ENCODE assay signal across 18 mouse cellular contexts in genomic region chr1:155064649-155065048, GRCm38 (mm10). TPM values are rescaled to one million over a fixed set of nuclear protein-coding genes. Genes with fewer than 3 reads are reported as not detected.
DNase-seq lines count a peak whose midpoint lies in the region; ATAC-seq and TF ChIP-seq lines count a peak whose summit lies in the region.
"Had no signal": no experiment of that assay in that cellular context is flagged by ENCODE, and none has a peak within 500 bp of the region (broad histone marks: within the 10 kb centered on the region; RNA-seq: fewer than 3 reads in every experiment).

No protein-coding gene starts in this region.

- H3K27ac ChIP-seq in heart, postnatal 0 days (ENCODE audit: low read depth), result 0 out of 2 replicates have a peak overlapping the region, but pooled peaks have one; percentile 1
- H3K27ac ChIP-seq in midbrain, embryonic 10.5 days (replicated peaks), result peak overlapping the region; percentile 52; the same call in 1 of the 2 replicates
- H3K27ac ChIP-seq in midbrain, postnatal 0 days (ENCODE audit: low read depth, low read length), result no peak overlapping the region
- no peak overlapping the region for H3K27ac ChIP-seq in liver, embryonic 12.5 days
- H3K27ac ChIP-seq in small intestine, adult 2 months (ENCODE audit: insufficient read depth, low read depth, low read length), result peak overlapping the region; percentile 92
- H3K27ac ChIP-seq: embryonic facial prominence, embryonic 15.5 days; hindbrain, embryonic 12.5 days; midbrain, embryonic 13.5 days had no signal

- no peak overlapping the region for H3K4me3 ChIP-seq in heart, postnatal 0 days (ENCODE audit: low read depth, low read length)
- H3K4me3 ChIP-seq in midbrain, embryonic 10.5 days, result no peak overlapping the region
- no peak overlapping the region for H3K4me3 ChIP-seq in midbrain, postnatal 0 days (ENCODE audit: low read depth, low read length)
- no peak overlapping the region for H3K4me3 ChIP-seq in liver, embryonic 12.5 days
- no peak overlapping the region for H3K4me3 ChIP-seq in small intestine, adult 2 months (ENCODE audit: low read depth, low read length)
- H3K4me3 ChIP-seq: embryonic facial prominence, embryonic 15.5 days; hindbrain, embryonic 12.5 days; midbrain, embryonic 13.5 days; myocyte had no signal

- WGBS in heart, postnatal 0 days, result 51% methylated on average over 4 of the region's 4 CpGs
- 72% methylated on average over 4 of the region's 4 CpGs for WGBS in midbrain, embryonic 10.5 days
- WGBS in midbrain, postnatal 0 days, result 67% methylated on average over 4 of the region's 4 CpGs
- WGBS in liver, embryonic 12.5 days (ENCODE audit: insufficient replicate concordance), result 20% methylated on average over 4 of the region's 4 CpGs
- WGBS in small intestine, adult 2 months, result 29% methylated on average over 4 of the region's 4 CpGs

- DNase-seq in heart, postnatal 0 days (ENCODE audit: low spot score), result no peak
- no peak for DNase-seq in heart, postnatal 25 days (ENCODE audit: low spot score)
- no peak for DNase-seq in midbrain, embryonic 10.5 days (ENCODE audit: low spot score)
- DNase-seq in midbrain, postnatal 0 days (ENCODE audit: low spot score), result no peak
- DNase-seq in adrenal gland, postnatal 4 days (ENCODE audit: low spot score in 2 of 2), result no peak
- DNase-seq in natural killer cell, adult 2 months (ENCODE audit: low spot score in 2 of 2), result no peak
- DNase-seq: B cell, adult 2 months; cerebellum, postnatal 10 days; lung, adult 18-20 months; retina, postnatal 1 day; right cerebral cortex, postnatal 4 days; thymus, adult 2 months had no signal

- ATAC-seq in heart, postnatal 0 days (ENCODE audit: insufficient read depth, low read depth), result no peak
- ATAC-seq in midbrain, postnatal 0 days (ENCODE audit: low FRiP score), result no peak
- ATAC-seq in liver, embryonic 12.5 days, result peak; percentile 41; the same call in 1 of the 2 replicates
- ATAC-seq: midbrain, embryonic 13.5 days had no signal

- no peak for TF ChIP-seq CTCF in heart, postnatal 0 days (IDR thresholded peaks at IDR 0.05; ENCODE audit: low read depth)
- TF ChIP-seq CTCF in midbrain, postnatal 0 days (IDR thresholded peaks at IDR 0.05), result no peak
- TF ChIP-seq CTCF in small intestine, adult 2 months (IDR thresholded peaks at IDR 0.05; ENCODE audit: extremely low read depth, insufficient read length, insufficient replicate concordance, low read depth, low read length), result no peak

- no peaks in the 10 kb centered on the region for H3K9me3 ChIP-seq in heart, postnatal 0 days (replicated peaks; ENCODE audit: control insufficient read depth, low read length)
- no peaks in the 10 kb centered on the region for H3K9me3 ChIP-seq in midbrain, embryonic 10.5 days (replicated peaks)
- H3K9me3 ChIP-seq in midbrain, postnatal 0 days (ENCODE audit: low read length), result no peaks in the 10 kb centered on the region
- no peaks in the 10 kb centered on the region for H3K9me3 ChIP-seq in liver, embryonic 12.5 days (replicated peaks)
- H3K9me3 ChIP-seq: embryonic facial prominence, embryonic 15.5 days; hindbrain, embryonic 12.5 days; midbrain, embryonic 13.5 days had no signal

- H3K36me3 ChIP-seq in heart, postnatal 0 days (replicated peaks; ENCODE audit: control insufficient read depth, insufficient read depth, low read length), result no peaks in the 10 kb centered on the region
- no peaks in the 10 kb centered on the region for H3K36me3 ChIP-seq in midbrain, embryonic 10.5 days
- H3K36me3 ChIP-seq in midbrain, postnatal 0 days (ENCODE audit: insufficient read depth, low read length), result no peaks in the 10 kb centered on the region
- H3K36me3 ChIP-seq in liver, embryonic 12.5 days, result no peaks in the 10 kb centered on the region
- H3K36me3 ChIP-seq in small intestine, adult 2 months (ENCODE audit: control insufficient read depth, insufficient read depth, low read length), result no peaks in the 10 kb centered on the region
- H3K36me3 ChIP-seq: embryonic facial prominence, embryonic 15.5 days; hindbrain, embryonic 12.5 days; midbrain, embryonic 13.5 days had no signal

- no peaks in the 10 kb centered on the region for H3K27me3 ChIP-seq in heart, postnatal 0 days (ENCODE audit: control insufficient read depth, insufficient read depth, low read length)
- H3K27me3 ChIP-seq in midbrain, embryonic 10.5 days (ENCODE audit: low read depth, poor library complexity, severe bottlenecking), result peaks cover 42% of the 10 kb centered on the region; the same call in 1 of the 2 replicates
- no peaks in the 10 kb centered on the region for H3K27me3 ChIP-seq in midbrain, postnatal 0 days (ENCODE audit: insufficient read depth, low read length)
- H3K27me3 ChIP-seq in liver, embryonic 12.5 days (replicated peaks), result peaks cover 12% of the 10 kb centered on the region
- H3K27me3 ChIP-seq in small intestine, adult 2 months (ENCODE audit: control insufficient read depth, insufficient read depth, low read length), result no peaks in the 10 kb centered on the region
- H3K27me3 ChIP-seq: embryonic facial prominence, embryonic 15.5 days; hindbrain, embryonic 12.5 days had no signal

- intact Hi-C loops in heart, postnatal 25 days (cut with DNase I), result no loop called here

- no peak for TF ChIP-seq POLR2A in small intestine, adult 2 months (IDR thresholded peaks at IDR 0.05; ENCODE audit: low read depth, low read length)

- H3K4me1 ChIP-seq in heart, postnatal 0 days (ENCODE audit: control insufficient read depth, insufficient read depth), result peaks cover 15% of the 10 kb centered on the region
- H3K4me1 ChIP-seq in midbrain, embryonic 10.5 days, result peaks cover 21% of the 10 kb centered on the region
- no peaks in the 10 kb centered on the region for H3K4me1 ChIP-seq in midbrain, postnatal 0 days (ENCODE audit: insufficient read depth, low read length)
- H3K4me1 ChIP-seq in liver, embryonic 12.5 days, result peaks cover 33% of the 10 kb centered on the region
- peaks cover 39% of the 10 kb centered on the region for H3K4me1 ChIP-seq in small intestine, adult 2 months (ENCODE audit: control insufficient read depth, insufficient read depth, insufficient read length, low read length)

- no peak overlapping the region for H3K9ac ChIP-seq in heart, postnatal 0 days (replicated peaks; ENCODE audit: low read depth, low read length)
- no peak overlapping the region for H3K9ac ChIP-seq in midbrain, postnatal 0 days (replicated peaks; ENCODE audit: low read length, poor library complexity, severe bottlenecking)
- H3K9ac ChIP-seq in liver, embryonic 12.5 days, result no peak overlapping the region
- H3K9ac ChIP-seq: embryonic facial prominence, embryonic 15.5 days; hindbrain, embryonic 12.5 days; midbrain, embryonic 13.5 days had no signal

- no peak overlapping the region for H3K4me2 ChIP-seq in heart, postnatal 0 days (ENCODE audit: low read depth, low read length)
- no peak overlapping the region for H3K4me2 ChIP-seq in midbrain, postnatal 0 days (ENCODE audit: low read depth, low read length, poor library complexity, severe bottlenecking)
- H3K4me2 ChIP-seq in liver, embryonic 12.5 days, result no peak overlapping the region; the same call in 1 of the 2 replicates
- H3K4me2 ChIP-seq: embryonic facial prominence, embryonic 15.5 days; hindbrain, embryonic 12.5 days; midbrain, embryonic 13.5 days had no signal

- TF ChIP-seq EP300 in heart, postnatal 0 days (IDR thresholded peaks at IDR 0.05; ENCODE audit: low read depth), result no peak

RNA-seq across cellular contexts. Expression of gene Ier5, which starts 34.8 kb away (rescaled TPM):
- total RNA-seq in heart, postnatal 0 days (2014; rRNA removed; ENCODE audit: low replicate concordance), result 50.4 and 56.2 TPM in 2 replicates
- 3.1 and 3.9 TPM in 2 replicates for polyA plus RNA-seq in heart, postnatal 0 days (2015; fragmentation: Nextera tagmentation; extraction: Ambion mirVana)
- total RNA-seq in heart, postnatal 25 days (2021), result 10 to 100 TPM; 12.7 to 16.5 TPM
- polyA plus RNA-seq in midbrain, embryonic 10.5 days (2016; fragmentation: Nextera tagmentation; extraction: Ambion mirVana), result 4.0 and 4.3 TPM in 2 replicates
- total RNA-seq in midbrain, postnatal 0 days (2014; rRNA removed), result 30.1 and 44.2 TPM in 2 replicates
- polyA plus RNA-seq in midbrain, postnatal 0 days (2015; fragmentation: Nextera tagmentation; extraction: Ambion mirVana), result 3.9 and 4.0 TPM in 2 replicates
- polyA plus RNA-seq in liver, embryonic 12.5 days (2016; fragmentation: Nextera tagmentation; extraction: Ambion mirVana), result 6.1 and 6.9 TPM in 2 replicates
- polyA plus RNA-seq in small intestine, adult 2 months (2012; rRNA removed), result 25.4 and 63.9 TPM in 2 replicates
- total RNA-seq in adrenal gland, postnatal 4 days (2021), result 10 to 100 TPM; 12.8 to 14.4 TPM

Comparison
In these comparisons a context has a peak if more than half of its experiments do, and no peak if none do; other contexts are left out.
1. H3K27ac ChIP-seq: peak in heart, postnatal 0 days (single experiment), midbrain, embryonic 10.5 days (single experiment) and small intestine, adult 2 months (single experiment); none in midbrain, postnatal 0 days (single experiment) and liver, embryonic 12.5 days (single experiment).